Mouse (Mus musculus) embryonic facial prominence, embryonic 12.5 days (tissue): Measurements from ENCODE around the gene Map4k5. TPM values are rescaled to one million over a fixed set of nuclear protein-coding genes. Genes with fewer than 3 reads are reported as not detected.

Experiments used
- ATAC-seq: fragments of 200-750 bp; cut with Nextera tagmentation; 2 replicates; pipeline ENCODE4 v1.8.0; 2017; ENCODE audit not compliant: insufficient number of reproducible peaks, insufficient read depth, low FRiP score, low TSS enrichment
- H3K27ac ChIP-seq: fragments of 300-500 bp; sonication (generic); 2 replicates; pipeline ENCODE4 v1.5.1; 2016; ENCODE audit warnings: mild to moderate bottlenecking
- H3K27me3 ChIP-seq: fragments of 300-500 bp; sonication (generic); 2 replicates; pipeline ENCODE4 v1.6.1; 2016; ENCODE audit warnings: mild to moderate bottlenecking, moderate library complexity
- H3K36me3 ChIP-seq: fragments of 300-500 bp; sonication (generic); 2 replicates; pipeline ENCODE4 v1.6.1; 2016; ENCODE audit warnings: mild to moderate bottlenecking
- H3K4me1 ChIP-seq: fragments of 300-500 bp; sonication (generic); 2 replicates; pipeline ENCODE4 v1.6.1; 2016
- H3K4me2 ChIP-seq: fragments of 300-500 bp; sonication (generic); replicated peaks from 2 replicates; pipeline ENCODE4 v1.6.1; 2016; ENCODE audit warnings: mild to moderate bottlenecking, moderate library complexity
- H3K4me3 ChIP-seq: fragments of 300-500 bp; sonication (generic); 2 replicates; pipeline ENCODE4 v1.5.1; 2016; ENCODE audit warnings: mild to moderate bottlenecking
- H3K9ac ChIP-seq: fragments of 300-500 bp; sonication (generic); 2 replicates; pipeline ENCODE4 v1.6.1; 2016; ENCODE audit warnings: mild to moderate bottlenecking, moderate library complexity
- H3K9me3 ChIP-seq: fragments of 300-500 bp; sonication (generic); 2 replicates; pipeline ENCODE4 v1.6.1; 2016; ENCODE audit warnings: mild to moderate bottlenecking, moderate library complexity
- WGBS: fragments of 180-500 bp; shearing (Covaris S2); methylation state at CpG from one replicate; pipeline ENCODE4 v1.1.7; 2016; 5-methylcytosine and 5-hydroxymethylcytosine counted together
- polyA plus RNA-seq: library from polyadenylated mRNA; unstranded; fragments of >200 nt; fragmentation: Nextera tagmentation; extraction: Ambion mirVana; gene quantifications from 2 replicates; pipeline ENCODE4 v1.2.1, GENCODE M21; 2016

Map4k5 gene
- polyA plus RNA-seq, 1 experiment from 2014 or later = 49.2 TPM

GRCm38 (mm10) chr12:69857597-69857996 lies 35.4 kb downstream of the Map4k5 start:
- Histone ChIP-seq H3K4me1 (no peaks in the 10 kb centered on the region), H3K27me3 (no peaks in the 10 kb centered on the region), H3K9me3 (no peaks in the 10 kb centered on the region), H3K27ac (no peak overlapping the region), H3K9ac (no peak overlapping the region), H3K36me3 (peaks cover 9% of the 10 kb centered on the region), H3K4me3 (no peak overlapping the region), H3K4me2 (no peak overlapping the region)
- WGBS = 96% methylated on average over 2 of the region's 2 CpGs
- no peak for ATAC-seq

- H3K9me3 ChIP-seq = no peaks in the 10 kb centered on the region
- 95% methylated on average over 10 of the region's 10 CpGs for WGBS
- H3K9ac ChIP-seq = no peak overlapping the region
- ATAC-seq = no peak
- H3K27ac ChIP-seq = no peak overlapping the region
- no peak overlapping the region for H3K4me2 ChIP-seq
- no peaks in the 10 kb centered on the region for H3K27me3 ChIP-seq
- H3K36me3 ChIP-seq = peaks cover 16% of the 10 kb centered on the region
- no peaks in the 10 kb centered on the region for H3K4me1 ChIP-seq
- H3K4me3 ChIP-seq = no peak overlapping the region
Measured at GRCm38 (mm10) chr12:69856398-69856797, 36.6 kb downstream of the Map4k5 start.

DNA sequence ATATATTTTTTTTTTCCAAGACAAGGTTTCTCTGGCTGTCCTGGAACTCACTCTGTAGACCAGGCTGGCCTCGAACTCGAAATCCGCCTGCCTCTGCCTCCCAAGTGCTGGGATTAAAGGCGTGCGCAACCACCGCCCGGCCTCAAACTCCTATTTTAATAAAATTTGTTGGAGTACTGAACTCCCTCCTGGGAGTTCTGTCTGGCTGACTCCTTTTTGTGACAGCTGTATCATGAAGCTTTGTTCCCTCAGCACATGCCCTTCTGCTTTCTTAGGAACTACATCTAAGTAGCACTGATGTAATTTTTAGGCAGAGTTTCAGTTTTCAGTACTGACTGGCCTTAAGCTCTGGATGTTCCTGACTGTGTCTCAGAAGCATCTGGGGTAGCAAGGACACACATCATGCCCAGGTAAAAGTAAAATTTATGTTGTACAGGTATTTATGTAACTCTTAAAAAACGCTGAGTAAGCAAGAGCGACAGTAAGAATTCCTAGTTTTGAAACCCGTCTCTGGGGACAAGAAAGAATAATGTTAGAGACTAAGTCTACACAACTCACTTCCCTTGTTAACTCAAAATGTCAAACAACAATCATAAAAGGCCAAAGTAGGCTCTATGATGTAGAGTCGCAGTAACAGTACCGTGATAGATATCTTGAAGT lies 37.2 kb downstream of the Map4k5 start:
- Histone ChIP-seq H3K9me3 (no peaks in the 10 kb centered on the region), H3K36me3 (peaks cover 16% of the 10 kb centered on the region), H3K4me2 (no peak overlapping the region), H3K4me3 (no peak overlapping the region), H3K4me1 (no peaks in the 10 kb centered on the region), H3K27me3 (no peaks in the 10 kb centered on the region), H3K9ac (no peak overlapping the region), H3K27ac (no peak overlapping the region)
- WGBS = 94% methylated on average over 12 of the region's 12 CpGs
- ATAC-seq = no peak

DNA sequence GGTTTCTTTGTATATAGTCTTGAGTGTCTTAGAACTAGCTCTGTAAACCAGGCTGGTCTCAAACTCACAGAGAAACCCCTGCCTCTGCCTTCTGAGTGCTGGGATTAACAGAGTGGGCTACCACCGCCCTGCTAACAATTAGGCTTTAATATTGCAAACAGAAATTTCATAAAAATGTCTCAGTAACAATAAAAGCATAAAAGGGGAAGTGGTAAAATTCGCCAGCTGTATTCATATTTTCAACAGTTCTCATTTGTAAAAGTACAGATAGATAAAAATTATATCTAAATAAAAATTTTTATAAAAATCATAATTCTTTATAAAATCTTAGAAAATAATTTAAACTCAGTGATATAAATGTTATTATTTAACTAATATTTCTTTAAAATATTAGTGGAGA lies 39.1 kb downstream of the Map4k5 start:
- no peaks in the 10 kb centered on the region for H3K9me3 ChIP-seq
- H3K4me3 ChIP-seq = no peak overlapping the region
- H3K4me2 ChIP-seq = no peak overlapping the region
- no peaks in the 10 kb centered on the region for H3K27me3 ChIP-seq
- ATAC-seq = no peak
- H3K36me3 ChIP-seq = peaks cover 22% of the 10 kb centered on the region
- WGBS = 82% methylated on average over 2 of the region's 2 CpGs
- no peak overlapping the region for H3K27ac ChIP-seq
- H3K9ac ChIP-seq = no peak overlapping the region
- H3K4me1 ChIP-seq = no peaks in the 10 kb centered on the region

- Histone ChIP-seq H3K27me3 (no peaks in the 10 kb centered on the region), H3K4me2 (no peak overlapping the region), H3K9ac (no peak overlapping the region), H3K4me3 (no peak overlapping the region), H3K27ac (no peak overlapping the region), H3K4me1 (no peaks in the 10 kb centered on the region), H3K9me3 (no peaks in the 10 kb centered on the region), H3K36me3 (peaks cover 25% of the 10 kb centered on the region)
- WGBS = 88% methylated on average over 11 of the region's 11 CpGs
- no peak for ATAC-seq
Measured at GRCm38 (mm10) chr12:69853387-69853786, 39.6 kb downstream of the Map4k5 start.

DNA sequence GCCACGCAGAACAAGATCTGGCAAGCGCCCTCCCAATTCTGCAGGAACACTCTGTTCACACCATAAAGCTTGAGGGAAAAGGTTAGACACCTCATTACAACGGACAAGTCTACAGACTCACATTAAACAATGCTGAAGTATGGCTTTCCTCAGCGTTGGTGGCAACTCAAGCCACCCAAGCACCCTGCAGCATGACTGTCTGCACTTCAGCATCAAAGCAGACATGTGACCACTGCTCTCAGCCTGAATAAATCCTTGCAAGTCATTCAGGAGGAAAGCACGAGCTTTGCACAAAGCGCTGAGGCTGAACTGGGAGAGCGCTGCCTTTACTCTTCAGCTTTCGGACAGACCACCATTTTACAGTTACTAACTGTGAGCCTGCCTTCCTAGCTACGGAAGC lies 40.7 kb downstream of the Map4k5 start:
- Histone ChIP-seq H3K9me3 (no peaks in the 10 kb centered on the region), H3K4me3 (no peak overlapping the region), H3K36me3 (peaks cover 33% of the 10 kb centered on the region), H3K9ac (no peak overlapping the region), H3K27me3 (no peaks in the 10 kb centered on the region), H3K4me1 (no peaks in the 10 kb centered on the region), H3K27ac (no peak overlapping the region), H3K4me2 (no peak overlapping the region)
- no peak for ATAC-seq
- WGBS = 89% methylated on average over 9 of the region's 9 CpGs

GRCm38 (mm10) chr12:69848083-69848878 lies 44.7 kb downstream of the Map4k5 start:
- no peak for ATAC-seq
- no peak overlapping the region for H3K4me3 ChIP-seq
- H3K9ac ChIP-seq = no peak overlapping the region
- no peaks in the 10 kb centered on the region for H3K4me1 ChIP-seq
- no peak overlapping the region for H3K4me2 ChIP-seq
- 89% methylated on average over 12 of the region's 12 CpGs for WGBS
- no peaks in the 10 kb centered on the region for H3K9me3 ChIP-seq
- peaks cover 46% of the 10 kb centered on the region for H3K36me3 ChIP-seq
- H3K27me3 ChIP-seq = no peaks in the 10 kb centered on the region
- no peak overlapping the region for H3K27ac ChIP-seq

DNA sequence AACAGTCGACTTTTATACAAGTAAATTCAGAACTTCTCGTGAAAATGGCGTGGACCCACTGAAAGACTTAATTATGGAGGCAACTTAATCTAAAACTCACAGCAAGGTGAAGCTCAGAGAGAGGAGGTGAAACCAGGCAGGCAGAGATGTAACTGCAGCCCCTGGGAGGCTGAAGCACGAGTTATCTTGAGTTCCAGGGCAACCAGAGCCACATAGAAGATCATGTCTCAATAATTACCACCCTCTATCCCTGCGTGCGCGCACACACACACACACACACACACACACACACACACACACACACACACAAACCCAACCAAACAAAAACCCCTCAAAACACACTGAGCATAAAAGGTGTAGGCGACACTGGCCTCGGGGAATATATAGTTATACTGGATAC lies 46.5 kb downstream of the Map4k5 start:
- no peak overlapping the region for H3K4me3 ChIP-seq
- no peaks in the 10 kb centered on the region for H3K4me1 ChIP-seq
- peaks cover 45% of the 10 kb centered on the region for H3K36me3 ChIP-seq
- H3K27ac ChIP-seq = no peak overlapping the region
- ATAC-seq = no peak
- no peak overlapping the region for H3K9ac ChIP-seq
- WGBS = 90% methylated on average over 9 of the region's 9 CpGs
- no peak overlapping the region for H3K4me2 ChIP-seq
- H3K27me3 ChIP-seq = no peaks in the 10 kb centered on the region
- no peaks in the 10 kb centered on the region for H3K9me3 ChIP-seq

- H3K36me3 ChIP-seq = peaks cover 48% of the 10 kb centered on the region
Measured at GRCm38 (mm10) chr12:69845722-69846121, 47.3 kb downstream of the Map4k5 start.

GRCm38 (mm10) chr12:69843531-69844445 lies 49.2 kb downstream of the Map4k5 start:
- no peaks in the 10 kb centered on the region for H3K27me3 ChIP-seq
- no peak overlapping the region for H3K9ac ChIP-seq
- no peak overlapping the region for H3K4me3 ChIP-seq
- H3K4me2 ChIP-seq = no peak overlapping the region
- no peaks in the 10 kb centered on the region for H3K9me3 ChIP-seq
- H3K36me3 ChIP-seq = peaks cover 51% of the 10 kb centered on the region
- no peak for ATAC-seq
- peak overlapping the region; percentile 31; the same call in 1 of the 2 replicates for H3K27ac ChIP-seq
- 71% methylated on average over 19 of the region's 19 CpGs for WGBS
- no peaks in the 10 kb centered on the region for H3K4me1 ChIP-seq

More at GRCm38 (mm10) chr12:69845722-69846121, 47.3 kb downstream of the Map4k5 start:
- H3K27ac ChIP-seq = no peak overlapping the region
- H3K4me3 ChIP-seq = no peak overlapping the region
- 83% methylated on average over 9 of the region's 9 CpGs for WGBS
- no peaks in the 10 kb centered on the region for H3K27me3 ChIP-seq
- H3K4me2 ChIP-seq = no peak overlapping the region
- no peak for ATAC-seq
- no peaks in the 10 kb centered on the region for H3K9me3 ChIP-seq
- no peak overlapping the region for H3K9ac ChIP-seq
- no peaks in the 10 kb centered on the region for H3K4me1 ChIP-seq

DNA sequence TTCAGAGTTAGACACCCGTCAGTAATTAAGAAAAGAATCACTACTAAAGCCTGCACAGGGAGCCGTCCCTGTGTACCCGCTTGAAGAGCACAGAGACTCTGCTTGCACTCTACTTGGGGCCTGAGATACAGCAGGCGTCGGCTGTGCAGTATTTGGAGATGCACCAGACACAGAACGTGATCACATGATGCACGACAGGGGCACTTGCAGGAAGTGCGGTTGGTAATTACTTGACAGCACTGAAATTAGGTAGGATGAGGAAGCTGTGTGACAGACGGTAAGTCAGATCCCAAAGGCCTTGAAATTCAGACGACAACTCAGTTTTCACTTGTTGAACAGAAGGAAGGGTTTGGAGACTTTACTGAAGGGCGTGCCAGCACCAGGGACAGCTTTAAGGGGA lies 54.6 kb downstream of the Map4k5 start:
- H3K4me2 ChIP-seq = no peak overlapping the region
- H3K9ac ChIP-seq = no peak overlapping the region
- no peaks in the 10 kb centered on the region for H3K27me3 ChIP-seq
- H3K4me1 ChIP-seq = no peaks in the 10 kb centered on the region
- H3K27ac ChIP-seq = no peak overlapping the region
- 74% methylated on average over 11 of the region's 11 CpGs for WGBS
- no peaks in the 10 kb centered on the region for H3K9me3 ChIP-seq
- ATAC-seq = no peak
- H3K4me3 ChIP-seq = no peak overlapping the region
- peaks cover 57% of the 10 kb centered on the region for H3K36me3 ChIP-seq
